Mouse (Mus musculus): Measurements from ENCODE around the gene Olfr293. TPM values are rescaled to one million over a fixed set of nuclear protein-coding genes. Genes with fewer than 3 reads are reported as not detected.

The Olfr293 gene
- polyA plus RNA-seq (2014; fragmentation: Illumina TruSeq; extraction: RNeasy Lipid Tissue Mini Kit (QIAGEN cat#74804); ENCODE audit: low read depth, low replicate concordance), result not detected

DNA sequence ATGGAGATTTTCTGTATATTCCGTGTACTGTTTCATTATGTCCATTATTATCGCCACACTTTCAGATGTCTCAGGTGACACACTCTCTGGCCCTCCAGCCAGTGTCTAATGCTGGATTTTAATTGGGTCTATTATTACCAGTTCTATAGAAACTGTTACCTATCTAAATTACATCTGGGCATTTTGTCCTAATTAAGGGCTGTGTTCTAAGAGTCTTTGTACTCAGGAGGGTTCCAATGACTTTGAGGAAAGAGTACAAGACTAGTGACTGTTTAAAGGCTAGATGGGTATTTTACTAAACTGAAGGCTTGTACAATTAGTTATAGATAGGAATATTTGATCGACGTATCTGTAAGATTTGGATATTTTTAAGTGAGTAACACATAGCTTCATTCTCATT, at the start of gene Olfr293:
Olfr293 (plus strand) TSS at position 301 of the 400 bp plus-strand sequence.

DNA sequence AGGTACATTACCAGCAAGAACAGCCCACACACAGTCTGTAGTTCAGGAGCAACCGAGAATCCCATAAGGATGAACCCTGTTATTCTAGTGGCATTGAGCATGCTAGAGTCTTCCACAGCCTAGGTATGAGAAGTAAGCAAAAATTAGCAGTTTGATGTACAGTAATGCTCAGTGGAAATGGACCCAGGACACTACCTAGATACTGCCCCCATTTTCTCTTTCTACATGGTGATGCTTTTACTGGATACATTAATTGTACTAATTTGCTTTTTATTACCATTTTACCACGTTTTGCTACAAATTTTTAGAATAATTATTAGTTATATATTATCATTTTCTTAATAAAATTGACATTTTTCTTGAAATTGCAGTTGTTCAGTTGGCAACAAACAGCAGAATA, 32.3 kb upstream of the Olfr293 start, which contains the start of gene Olfr294:
Olfr294 (minus strand) TSS at position 101 of the 400 bp plus-strand sequence.

DNA sequence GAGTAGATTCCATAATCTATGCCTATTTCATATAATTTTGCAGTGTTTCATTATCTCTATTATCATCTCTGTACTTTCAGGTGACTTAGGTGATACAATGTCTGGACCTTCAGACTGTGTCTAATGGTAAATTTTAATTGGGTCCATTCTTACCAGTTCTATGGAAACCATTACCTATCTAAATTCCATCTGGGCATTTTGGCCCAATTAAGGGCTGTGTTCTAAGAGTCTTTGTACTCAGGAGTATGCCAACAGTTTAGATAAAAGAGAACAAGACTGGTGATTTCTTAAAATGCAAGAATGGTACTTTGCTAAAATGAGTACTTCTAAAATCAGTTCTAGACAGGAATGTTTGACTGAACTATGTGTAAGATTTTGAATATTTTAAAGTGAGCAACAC, 39.2 kb downstream of the Olfr293 start, which contains the start of gene Olfr292:
Olfr292 (plus strand) TSS at position 301 of the 400 bp plus-strand sequence.

Other genes with a start within 250 kb of the Olfr293 start
- gene Olfr301, start 245.2 kb upstream of the Olfr293 start, polyA plus RNA-seq (2014; fragmentation: Illumina TruSeq; extraction: RNeasy Lipid Tissue Mini Kit (QIAGEN cat#74804); ENCODE audit: low read depth, low replicate concordance), result not detected
- not detected for gene Olfr299, start 189.1 kb upstream of the Olfr293 start, polyA plus RNA-seq (2014; fragmentation: Illumina TruSeq; extraction: RNeasy Lipid Tissue Mini Kit (QIAGEN cat#74804); ENCODE audit: low read depth, low replicate concordance)
- not detected for gene Olfr298, start 156.6 kb upstream of the Olfr293 start, polyA plus RNA-seq (2014; fragmentation: Illumina TruSeq; extraction: RNeasy Lipid Tissue Mini Kit (QIAGEN cat#74804); ENCODE audit: low read depth, low replicate concordance)
- gene Olfr297, start 129.1 kb upstream of the Olfr293 start, polyA plus RNA-seq (2014; fragmentation: Illumina TruSeq; extraction: RNeasy Lipid Tissue Mini Kit (QIAGEN cat#74804); ENCODE audit: low read depth, low replicate concordance), result not detected
- gene Olfr295, start 65.2 kb upstream of the Olfr293 start, polyA plus RNA-seq (2014; fragmentation: Illumina TruSeq; extraction: RNeasy Lipid Tissue Mini Kit (QIAGEN cat#74804); ENCODE audit: low read depth, low replicate concordance), result not detected
- gene Olfr294, start 32.4 kb upstream of the Olfr293 start, polyA plus RNA-seq (2014; fragmentation: Illumina TruSeq; extraction: RNeasy Lipid Tissue Mini Kit (QIAGEN cat#74804); ENCODE audit: low read depth, low replicate concordance), result not detected
- not detected for gene Olfr292, start 39.3 kb downstream of the Olfr293 start, polyA plus RNA-seq (2014; fragmentation: Illumina TruSeq; extraction: RNeasy Lipid Tissue Mini Kit (QIAGEN cat#74804); ENCODE audit: low read depth, low replicate concordance)
- gene Folh1, start 126.9 kb downstream of the Olfr293 start, polyA plus RNA-seq (2014; fragmentation: Illumina TruSeq; extraction: RNeasy Lipid Tissue Mini Kit (QIAGEN cat#74804); ENCODE audit: low read depth, low replicate concordance), result 26.0 TPM
- gene Vmn2r77, start 146.0 kb downstream of the Olfr293 start, polyA plus RNA-seq (2014; fragmentation: Illumina TruSeq; extraction: RNeasy Lipid Tissue Mini Kit (QIAGEN cat#74804); ENCODE audit: low read depth, low replicate concordance), result not detected

Measured in adipose tissue, adult 10 weeks (tissue).